Mouse (Mus musculus): ENCODE data around the gene Cym. TPM values are rescaled to one million over a fixed set of nuclear protein-coding genes. Genes with fewer than 3 reads are reported as not detected.

Gene Cym
- polyA plus RNA-seq, 1 experiment from 2014 or later: 0.14 TPM

DNA sequence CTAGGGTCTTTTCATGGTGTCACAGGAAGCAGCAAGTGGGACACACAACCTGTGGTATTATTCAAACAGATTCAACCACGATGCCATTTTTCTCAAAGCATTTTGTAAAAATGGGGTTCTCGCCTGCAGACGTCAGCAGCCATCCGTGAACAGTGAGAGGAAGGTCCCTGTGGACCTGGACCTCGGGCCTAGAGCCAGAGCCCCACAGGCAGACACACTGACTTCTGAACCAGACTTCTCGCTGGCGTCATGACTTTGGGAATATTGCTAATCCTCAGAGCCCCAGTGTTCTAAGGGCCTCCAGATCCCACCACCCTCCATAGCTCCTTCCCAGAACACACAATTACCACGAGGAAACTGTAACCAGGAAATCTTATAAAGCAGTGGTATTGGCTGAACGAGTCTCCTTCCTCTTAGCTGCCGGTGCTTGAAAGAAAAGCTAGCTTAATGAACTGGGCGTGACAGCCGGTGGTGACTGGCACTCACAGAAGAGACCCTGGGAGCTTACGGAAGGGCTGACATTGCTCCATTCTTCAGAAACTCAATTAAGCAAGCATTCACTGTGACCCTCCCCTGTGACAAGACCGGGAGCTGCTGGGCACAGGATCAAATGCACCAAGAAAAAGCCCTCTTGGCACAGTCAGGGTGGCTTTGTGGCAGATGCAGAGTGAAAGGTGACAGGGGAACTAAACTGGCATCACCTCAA is 20.0 kb upstream of the Cym start:
- peaks cover 10% of the 10 kb centered on the region; the same call in 1 of the 2 replicates for H3K4me1 ChIP-seq
- 0 out of 2 replicates have a peak overlapping the region, but pooled peaks have one; percentile 2 for H3K4me2 ChIP-seq (replicated peaks)
- H3K36me3 ChIP-seq: no peaks in the 10 kb centered on the region
- WGBS: 13% methylated on average over 14 of the region's 14 CpGs
- no peak overlapping the region for H3K4me3 ChIP-seq
- H3K9me3 ChIP-seq: no peaks in the 10 kb centered on the region
- H3K27ac ChIP-seq (replicated peaks): no peak overlapping the region
- H3K9ac ChIP-seq (replicated peaks): no peak overlapping the region
- ATAC-seq (replicated peaks): peak; percentile 60
- no peaks in the 10 kb centered on the region for H3K27me3 ChIP-seq

DNA sequence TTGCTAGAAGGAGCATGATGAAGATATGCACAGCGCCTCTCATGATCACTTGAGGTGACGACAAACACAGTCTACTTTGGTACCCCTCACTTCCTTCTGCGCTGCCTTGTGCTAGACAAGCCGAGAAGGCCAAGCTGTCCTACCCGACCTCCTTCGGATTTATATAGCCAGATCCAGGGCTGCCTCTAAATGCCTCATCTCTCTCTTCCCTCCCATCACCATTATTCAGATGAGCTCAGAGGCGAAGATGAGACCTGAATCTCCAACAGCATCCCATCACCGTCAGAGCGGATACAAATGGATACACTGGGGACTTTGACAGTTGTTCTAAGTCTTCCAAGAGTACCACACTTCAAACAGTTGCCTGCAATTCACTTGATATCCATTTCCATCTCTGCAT is 18.1 kb upstream of the Cym start, which contains the start of gene Prok1:
TSS of gene Prok1 (minus strand) at position 101 of the 400 bp plus-strand sequence.
- Histone ChIP-seq H3K9ac (replicated peaks) (no peak within 1 kb of the TSS), H3K4me1 (peaks cover 10% of the 10 kb centered on the region; the same call in 1 of the 2 replicates), H3K36me3 (no peaks in the 10 kb centered on the region), H3K4me2 (replicated peaks) (no peak within 1 kb of the TSS), H3K27ac (replicated peaks) (no peak within 1 kb of the TSS), H3K9me3 (no peaks in the 10 kb centered on the region), H3K4me3 (no peak within 1 kb of the TSS), H3K27me3 (no peaks in the 10 kb centered on the region)
- no peak for ATAC-seq (replicated peaks)
- WGBS: 90% methylated on average over 9 of the region's 9 CpGs

DNA sequence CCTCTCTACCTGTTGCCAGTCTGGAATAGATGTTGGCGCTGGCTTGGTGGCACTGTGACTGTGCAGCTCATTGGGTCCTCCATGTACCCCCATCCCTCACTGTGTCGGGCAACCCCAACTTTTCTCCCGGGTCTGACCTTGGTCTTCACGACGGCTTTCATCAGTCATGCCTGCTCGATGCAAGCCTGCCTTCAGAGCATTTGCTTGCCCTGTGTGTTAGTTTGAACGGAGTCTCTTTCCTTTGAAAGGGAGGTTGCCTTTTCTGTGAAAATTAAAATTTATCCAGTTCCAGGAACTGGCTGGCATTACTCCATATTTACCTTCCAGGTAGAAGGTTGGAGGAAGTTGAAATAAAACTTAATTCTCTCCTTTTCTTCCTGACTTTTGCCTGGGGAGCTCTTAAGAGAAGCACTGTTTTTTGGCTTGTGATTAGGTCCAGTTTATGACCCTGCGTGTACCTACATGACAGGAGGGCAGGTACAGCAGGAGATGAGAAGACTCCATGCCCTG is 17.0 kb upstream of the Cym start:
- no peak overlapping the region for H3K4me3 ChIP-seq
- ATAC-seq (replicated peaks): no peak
- H3K27ac ChIP-seq (replicated peaks): no peak overlapping the region
- no peak overlapping the region for H3K4me2 ChIP-seq (replicated peaks)
- H3K36me3 ChIP-seq: no peaks in the 10 kb centered on the region
- H3K27me3 ChIP-seq: no peaks in the 10 kb centered on the region
- no peak overlapping the region for H3K9ac ChIP-seq (replicated peaks)
- no peaks in the 10 kb centered on the region for H3K9me3 ChIP-seq
- peaks cover 10% of the 10 kb centered on the region; the same call in 1 of the 2 replicates for H3K4me1 ChIP-seq
- 90% methylated on average over 8 of the region's 8 CpGs for WGBS

DNA sequence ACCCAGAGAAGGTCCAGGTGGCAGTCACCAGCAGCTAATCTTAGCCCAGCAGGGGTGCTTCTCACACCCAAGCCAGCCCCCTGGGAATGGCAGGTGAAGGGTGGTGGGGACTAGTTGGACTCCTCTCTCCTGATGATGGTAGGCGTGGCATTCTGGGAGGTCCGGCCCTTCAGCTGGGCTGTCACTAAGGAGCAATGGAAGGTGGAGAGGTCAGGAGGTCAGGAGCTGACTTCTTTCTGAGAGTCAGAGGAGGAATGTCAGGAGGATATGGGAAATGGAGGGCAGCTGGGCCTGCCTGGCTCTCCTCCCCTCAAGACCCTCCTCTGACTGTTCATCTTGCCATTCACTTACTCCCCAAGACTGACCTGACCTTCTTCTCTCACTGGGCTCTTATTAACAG is 16.5 kb upstream of the Cym start:
- Histone ChIP-seq H3K27ac (replicated peaks) (no peak overlapping the region), H3K4me3 (no peak overlapping the region), H3K9me3 (no peaks in the 10 kb centered on the region), H3K36me3 (no peaks in the 10 kb centered on the region), H3K4me1 (peaks cover 10% of the 10 kb centered on the region; the same call in 1 of the 2 replicates), H3K4me2 (replicated peaks) (no peak overlapping the region), H3K9ac (replicated peaks) (no peak overlapping the region), H3K27me3 (no peaks in the 10 kb centered on the region)
- ATAC-seq (replicated peaks): no peak
- WGBS: 58% methylated on average over 2 of the region's 2 CpGs

DNA sequence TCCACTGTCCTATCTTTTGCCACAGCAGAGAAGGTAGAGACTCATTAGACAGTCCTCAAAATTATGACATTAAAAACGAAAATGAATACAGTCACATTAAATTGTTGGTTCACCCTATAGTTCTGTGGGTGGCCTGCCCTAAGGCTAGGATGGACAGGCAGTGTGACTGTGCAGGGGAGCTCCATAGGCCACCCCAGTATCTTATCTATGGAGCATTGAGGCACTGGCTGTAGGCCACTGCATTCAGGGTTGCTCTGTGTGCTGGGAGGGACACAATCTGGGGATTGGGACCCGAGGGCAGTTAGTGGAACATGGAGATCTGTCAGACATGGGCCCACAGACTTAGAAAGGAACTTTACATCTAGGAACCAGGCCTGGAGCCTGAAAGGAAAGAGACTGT is 12.4 kb upstream of the Cym start:
- Histone ChIP-seq H3K27me3 (no peaks in the 10 kb centered on the region), H3K9me3 (no peaks in the 10 kb centered on the region), H3K4me2 (replicated peaks) (no peak overlapping the region), H3K4me3 (no peak overlapping the region), H3K9ac (replicated peaks) (no peak overlapping the region), H3K36me3 (no peaks in the 10 kb centered on the region), H3K27ac (replicated peaks) (no peak overlapping the region), H3K4me1 (no peaks in the 10 kb centered on the region)
- WGBS: 41% methylated on average over 2 of the region's 2 CpGs
- peak; percentile 41 for ATAC-seq (replicated peaks)

DNA sequence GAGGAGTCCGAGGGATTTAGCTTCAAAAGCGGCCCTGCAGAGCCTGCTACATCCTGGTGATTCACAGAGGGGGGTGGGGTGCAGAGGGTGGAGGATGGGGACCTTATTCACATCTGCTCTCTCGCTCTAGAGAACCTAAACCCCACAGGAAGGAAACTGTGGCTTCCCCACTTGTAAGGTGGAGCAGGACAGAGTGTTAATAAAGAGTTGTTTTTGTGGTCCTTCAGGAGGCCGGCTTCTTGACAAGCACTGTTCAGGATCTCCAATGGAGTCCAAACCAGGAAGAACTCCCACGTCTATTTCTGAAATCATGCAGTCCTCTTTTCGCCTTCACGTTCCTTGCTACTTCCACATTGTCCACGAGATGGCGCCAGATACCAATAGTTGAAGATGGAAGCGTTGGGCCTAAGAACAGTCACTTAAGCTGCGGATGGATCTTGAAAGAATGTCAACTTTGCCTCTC is 11.8 kb upstream of the Cym start:
- no peaks in the 10 kb centered on the region for H3K9me3 ChIP-seq
- no peaks in the 10 kb centered on the region for H3K4me1 ChIP-seq
- no peak overlapping the region for H3K27ac ChIP-seq (replicated peaks)
- peak; percentile 78 for ATAC-seq (replicated peaks)
- H3K36me3 ChIP-seq: no peaks in the 10 kb centered on the region
- H3K9ac ChIP-seq (replicated peaks): no peak overlapping the region
- H3K4me2 ChIP-seq (replicated peaks): 0 out of 2 replicates have a peak overlapping the region, but pooled peaks have one; percentile 17
- WGBS: 5% methylated on average over 11 of the region's 11 CpGs
- no peak overlapping the region for H3K4me3 ChIP-seq
- no peaks in the 10 kb centered on the region for H3K27me3 ChIP-seq

DNA sequence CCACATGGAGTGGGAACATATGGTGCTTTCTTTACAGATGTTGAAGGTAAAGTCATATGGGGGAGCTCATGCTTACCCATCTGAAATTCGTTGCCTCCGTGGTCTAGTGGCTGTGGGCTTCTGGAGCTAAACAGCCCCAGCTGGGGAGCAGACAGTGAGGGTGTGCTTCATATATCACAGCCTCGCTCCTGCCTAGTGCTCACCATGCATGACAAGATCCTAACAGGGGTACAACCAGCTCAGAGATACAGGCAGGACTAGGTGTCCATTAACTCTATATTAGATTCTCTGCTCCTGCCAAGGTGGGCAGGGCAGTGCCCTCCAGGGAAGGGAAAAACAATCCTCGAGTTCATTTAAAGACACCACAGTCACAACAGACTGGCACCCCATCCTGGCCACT is 9.7 kb upstream of the Cym start:
- H3K4me2 ChIP-seq (replicated peaks): no peak overlapping the region
- ATAC-seq (replicated peaks): no peak
- 70% methylated on average over 4 of the region's 4 CpGs for WGBS

DNA sequence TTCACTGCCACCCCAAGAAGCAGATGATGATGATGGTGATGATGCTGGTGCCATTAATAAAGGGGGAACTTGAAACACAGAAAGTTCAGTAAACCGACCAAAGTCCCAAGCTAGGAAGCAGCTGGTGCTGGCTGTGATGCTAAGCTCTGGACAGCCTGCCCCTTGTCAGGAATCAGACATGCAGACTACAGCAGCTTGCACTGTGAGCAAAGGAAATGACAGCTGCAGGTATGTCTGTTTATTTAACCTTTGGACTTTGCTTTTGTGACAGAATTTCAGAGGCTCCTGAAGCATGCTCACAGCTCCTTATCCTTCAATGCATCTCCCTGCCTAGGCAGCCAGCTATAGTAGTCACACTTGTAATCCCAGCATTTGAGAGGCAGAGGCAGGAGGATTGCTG is 9.0 kb upstream of the Cym start, which contains the start of gene A630076J17Rik:
TSS of gene A630076J17Rik (plus strand) at position 88 of the 400 bp plus-strand sequence.
- 72% methylated on average over 1 of the region's 1 CpGs for WGBS
- ATAC-seq (replicated peaks): no peak
- Histone ChIP-seq H3K4me1 (no peaks in the 10 kb centered on the region), H3K4me3 (no peak within 1 kb of the TSS), H3K9me3 (no peaks in the 10 kb centered on the region), H3K36me3 (no peaks in the 10 kb centered on the region), H3K4me2 (replicated peaks) (no peak within 1 kb of the TSS), H3K27ac (replicated peaks) (no peak within 1 kb of the TSS), H3K27me3 (no peaks in the 10 kb centered on the region), H3K9ac (replicated peaks) (no peak within 1 kb of the TSS)

More for the DNA sequence above, 9.7 kb upstream of the Cym start:
- no peaks in the 10 kb centered on the region for H3K4me1 ChIP-seq
- no peaks in the 10 kb centered on the region for H3K9me3 ChIP-seq
- no peak overlapping the region for H3K27ac ChIP-seq (replicated peaks)
- H3K36me3 ChIP-seq: no peaks in the 10 kb centered on the region
- H3K4me3 ChIP-seq: no peak overlapping the region
- no peak overlapping the region for H3K9ac ChIP-seq (replicated peaks)
- no peaks in the 10 kb centered on the region for H3K27me3 ChIP-seq

DNA sequence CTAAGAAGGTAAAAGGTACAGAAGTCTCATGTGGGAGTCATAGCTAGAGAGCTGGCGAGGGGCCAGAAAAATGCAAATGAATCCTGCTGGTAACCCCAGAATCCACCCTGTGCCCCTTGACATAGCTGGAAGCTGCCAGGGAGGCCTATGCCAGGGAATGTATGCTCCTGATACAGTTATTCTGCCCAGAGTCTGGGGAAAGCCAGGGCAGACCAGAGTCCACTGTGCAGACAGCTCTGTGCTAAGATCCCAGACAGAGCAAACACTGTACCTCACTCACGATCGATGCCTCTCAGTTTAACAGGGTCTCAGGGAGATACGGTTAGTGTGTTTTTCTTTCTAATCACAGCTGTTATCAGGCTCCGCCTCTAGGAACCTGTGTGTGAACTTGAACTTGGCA is 8.3 kb upstream of the Cym start:
- Histone ChIP-seq H3K4me3 (no peak overlapping the region), H3K9me3 (no peaks in the 10 kb centered on the region), H3K4me1 (no peaks in the 10 kb centered on the region), H3K27ac (replicated peaks) (no peak overlapping the region), H3K36me3 (no peaks in the 10 kb centered on the region), H3K9ac (replicated peaks) (no peak overlapping the region), H3K4me2 (replicated peaks) (no peak overlapping the region), H3K27me3 (no peaks in the 10 kb centered on the region)
- 77% methylated on average over 5 of the region's 5 CpGs for WGBS
- no peak for ATAC-seq (replicated peaks)

DNA sequence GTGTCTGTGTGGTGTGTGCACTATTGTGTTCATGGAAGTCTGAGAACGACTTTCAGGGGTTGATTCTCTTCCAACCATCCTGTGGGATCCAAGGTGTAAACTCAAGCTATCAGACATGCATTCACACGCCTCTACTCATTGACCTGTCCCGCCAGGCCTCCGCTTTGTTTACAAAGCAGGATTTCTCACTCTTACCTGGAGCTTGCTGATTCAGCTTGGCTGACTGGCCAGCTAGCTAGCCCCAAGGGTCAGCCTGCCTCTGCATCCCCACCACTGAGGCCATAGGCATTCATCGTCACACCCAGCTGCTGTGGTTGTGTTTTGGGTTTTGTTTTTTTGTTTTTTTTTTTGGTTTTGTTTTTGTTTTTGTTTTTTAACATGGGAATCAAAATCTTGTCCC is 7.7 kb upstream of the Cym start:
- no peak for ATAC-seq (replicated peaks)
- Histone ChIP-seq H3K4me2 (replicated peaks) (no peak overlapping the region), H3K27me3 (no peaks in the 10 kb centered on the region), H3K9ac (replicated peaks) (no peak overlapping the region), H3K27ac (replicated peaks) (no peak overlapping the region), H3K4me3 (no peak overlapping the region), H3K36me3 (no peaks in the 10 kb centered on the region), H3K4me1 (no peaks in the 10 kb centered on the region), H3K9me3 (no peaks in the 10 kb centered on the region)
- 86% methylated on average over 5 of the region's 5 CpGs for WGBS

DNA sequence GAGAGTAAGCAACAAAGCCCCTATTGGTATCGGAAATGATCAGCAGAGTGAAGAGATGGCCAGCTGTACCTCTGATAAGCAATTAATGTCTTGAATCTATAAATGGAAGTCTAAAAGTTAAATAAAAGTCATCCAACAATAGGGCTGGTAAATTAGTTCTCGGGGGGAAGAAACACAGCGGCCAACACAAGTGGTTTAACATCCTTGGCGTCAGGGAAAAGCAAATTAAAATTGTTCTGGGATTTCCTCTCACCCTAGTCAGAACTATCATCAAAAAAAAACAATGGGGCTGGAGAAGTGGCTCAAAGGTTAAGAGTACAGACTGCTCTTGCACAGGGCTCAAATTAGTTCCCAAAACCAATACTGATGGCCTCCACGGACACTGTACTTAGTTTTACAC is 4.3 kb upstream of the Cym start:
- WGBS: 90% methylated on average over 5 of the region's 5 CpGs
- Histone ChIP-seq H3K27me3 (no peaks in the 10 kb centered on the region), H3K4me1 (no peaks in the 10 kb centered on the region), H3K9me3 (no peaks in the 10 kb centered on the region), H3K36me3 (no peaks in the 10 kb centered on the region), H3K27ac (replicated peaks) (no peak overlapping the region), H3K9ac (replicated peaks) (no peak overlapping the region), H3K4me2 (replicated peaks) (no peak overlapping the region), H3K4me3 (no peak overlapping the region)
- ATAC-seq (replicated peaks): no peak

DNA sequence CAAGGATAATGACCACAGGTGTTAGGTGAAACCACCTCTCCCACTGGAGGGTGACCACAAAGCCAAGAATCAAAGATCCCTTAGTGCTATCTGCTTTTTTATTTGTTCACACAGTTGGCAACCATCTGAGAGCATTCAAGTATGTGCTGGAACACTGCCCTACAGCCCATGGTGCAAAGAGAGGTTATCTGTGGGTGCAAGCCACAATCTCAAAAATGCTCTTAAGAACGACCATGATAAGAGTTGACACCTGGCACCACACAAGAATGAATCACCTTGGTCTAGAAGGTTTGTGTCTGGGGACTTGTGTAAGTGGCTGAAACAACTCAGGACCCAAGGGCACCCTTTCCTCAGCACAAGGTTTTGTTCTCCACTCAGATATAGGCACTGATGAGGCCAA is 1.7 kb upstream of the Cym start:
- H3K27me3 ChIP-seq: no peaks in the 10 kb centered on the region
- no peak overlapping the region for H3K9ac ChIP-seq (replicated peaks)
- H3K27ac ChIP-seq (replicated peaks): no peak overlapping the region
- H3K36me3 ChIP-seq: no peaks in the 10 kb centered on the region
- H3K9me3 ChIP-seq: no peaks in the 10 kb centered on the region
- ATAC-seq (replicated peaks): no peak
- no peak overlapping the region for H3K4me2 ChIP-seq (replicated peaks)
- H3K4me1 ChIP-seq: no peaks in the 10 kb centered on the region
- 79% methylated on average over 1 of the region's 1 CpGs for WGBS
- no peak overlapping the region for H3K4me3 ChIP-seq

All from forebrain, embryonic 15.5 days (tissue).